8 mouse cellular contexts compared by ENCODE assay signal in genomic region chr12:73687077-73688035, GRCm38 (mm10).
DNase-seq lines count a peak whose midpoint lies in the region; ATAC-seq and TF ChIP-seq lines count a peak whose summit lies in the region.

No protein-coding gene starts in this region.

- TF ChIP-seq POLR2A in heart, adult 2 months (IDR thresholded peaks at IDR 0.05; ENCODE audit: insufficient read depth, low read depth, low read length), result 0 out of 2 replicates have a peak, but pooled peaks have one; percentile 11

- no peaks in the 10 kb centered on the region for H3K36me3 ChIP-seq in forebrain, postnatal 0 days (ENCODE audit: insufficient read depth)
- H3K36me3 ChIP-seq in forebrain, embryonic 10.5 days (replicated peaks), result no peaks in the 10 kb centered on the region
- H3K36me3 ChIP-seq in heart, adult 2 months (ENCODE audit: control insufficient read depth, insufficient read depth, low read length), result peaks cover 3% of the 10 kb centered on the region; the same call in 1 of the 2 replicates
- no peaks in the 10 kb centered on the region for H3K36me3 ChIP-seq in kidney, embryonic 16.5 days (ENCODE audit: insufficient read depth, low read length)

- H3K4me3 ChIP-seq in forebrain, postnatal 0 days (ENCODE audit: low read depth, low read length), result no peak overlapping the region
- no peak overlapping the region for H3K4me3 ChIP-seq in forebrain, embryonic 10.5 days
- no peak overlapping the region for H3K4me3 ChIP-seq in heart, adult 2 months
- H3K4me3 ChIP-seq in kidney, embryonic 16.5 days (ENCODE audit: low read length), result no peak overlapping the region

- H3K4me1 ChIP-seq in forebrain, postnatal 0 days (ENCODE audit: insufficient read depth), result no peaks in the 10 kb centered on the region
- H3K4me1 ChIP-seq in forebrain, embryonic 10.5 days, result peaks cover 13% of the 10 kb centered on the region
- H3K4me1 ChIP-seq in heart, adult 2 months (ENCODE audit: control insufficient read depth, insufficient read depth, low read length), result peaks cover 13% of the 10 kb centered on the region
- H3K4me1 ChIP-seq in kidney, embryonic 16.5 days (ENCODE audit: insufficient read depth, low read length), result no peaks in the 10 kb centered on the region; the same call in 1 of the 2 replicates

- intact Hi-C loops in heart, adult 2 months (cut with DNase I), result loop anchor here (2.0 to 5.0 kb wide), 3 partner anchors 17 to 103 kb away; partner anchors contain the start of gene Prkch

- no peaks in the 10 kb centered on the region for H3K9me3 ChIP-seq in forebrain, postnatal 0 days (ENCODE audit: low read length)
- H3K9me3 ChIP-seq in forebrain, embryonic 10.5 days, result no peaks in the 10 kb centered on the region
- H3K9me3 ChIP-seq in kidney, embryonic 16.5 days (ENCODE audit: low read length), result no peaks in the 10 kb centered on the region

- H3K79me2 ChIP-seq in heart, adult 2 months (replicated peaks; ENCODE audit: control insufficient read depth, insufficient read depth, low read length), result no peaks in the 10 kb centered on the region; the same call in 1 of the 2 replicates

- no peak for DNase-seq in forebrain, postnatal 0 days
- DNase-seq in forebrain, embryonic 10.5 days (ENCODE audit: extremely low spot score, low spot score), result no peak
- DNase-seq in adrenal gland, postnatal 36 days, result peak; percentile 64 to 81
- DNase-seq in heart, adult 2 months, result peak; percentile 79 to 86
- peak; percentile 37 to 43 for DNase-seq in thymus, postnatal 36 days
- no peak for DNase-seq in frontal cortex, postnatal 25 days (ENCODE audit: low spot score in 2 of 2)

- no peak for ATAC-seq in forebrain, postnatal 0 days
- peak; percentile 91 for ATAC-seq in kidney, embryonic 16.5 days (ENCODE audit: low FRiP score, low TSS enrichment)
- peak; percentile 81 for ATAC-seq in megakaryocyte, adult 5-6 weeks (ENCODE audit: poor library complexity, severe bottlenecking)

- H3K9ac ChIP-seq in forebrain, postnatal 0 days, result no peak overlapping the region
- no peak overlapping the region for H3K9ac ChIP-seq in heart, adult 2 months (ENCODE audit: low read depth, low read length)
- H3K9ac ChIP-seq in kidney, embryonic 16.5 days (replicated peaks; ENCODE audit: low read length), result no peak overlapping the region

- peak; percentile 36 for TF ChIP-seq CTCF in forebrain, postnatal 0 days (IDR thresholded peaks at IDR 0.05; ENCODE audit: low read depth)
- TF ChIP-seq CTCF in heart, adult 2 months (IDR thresholded peaks at IDR 0.05), result peak; percentile 88

- TF ChIP-seq EP300 in heart, adult 2 months (IDR thresholded peaks at IDR 0.05; ENCODE audit: insufficient read depth, low read depth, low read length), result peak; percentile 88

- H3K27ac ChIP-seq in forebrain, postnatal 0 days (ENCODE audit: low read depth, low read length), result no peak overlapping the region
- H3K27ac ChIP-seq in forebrain, embryonic 10.5 days, result no peak overlapping the region
- H3K27ac ChIP-seq in heart, adult 2 months, result peak overlapping the region; percentile 67
- peak overlapping the region; percentile 5 for H3K27ac ChIP-seq in kidney, embryonic 16.5 days (ENCODE audit: low read length)

- H3K27me3 ChIP-seq in forebrain, postnatal 0 days (ENCODE audit: insufficient read depth, low read length), result no peaks in the 10 kb centered on the region
- H3K27me3 ChIP-seq in forebrain, embryonic 10.5 days (ENCODE audit: poor library complexity, severe bottlenecking), result no peaks in the 10 kb centered on the region
- H3K27me3 ChIP-seq in heart, adult 2 months (ENCODE audit: control insufficient read depth, insufficient read depth, low read length), result no peaks in the 10 kb centered on the region
- no peaks in the 10 kb centered on the region for H3K27me3 ChIP-seq in kidney, embryonic 16.5 days (ENCODE audit: insufficient read depth, low read length)

- WGBS in forebrain, postnatal 0 days, result 78% methylated on average over 20 of the region's 20 CpGs
- WGBS in forebrain, embryonic 10.5 days, result 80% methylated on average over 20 of the region's 20 CpGs
- WGBS in heart, adult 2 months, result 40% methylated on average over 20 of the region's 20 CpGs
- 52% methylated on average over 20 of the region's 20 CpGs for WGBS in kidney, embryonic 16.5 days

- no peak overlapping the region for H3K4me2 ChIP-seq in forebrain, postnatal 0 days (ENCODE audit: low read depth)
- H3K4me2 ChIP-seq in kidney, embryonic 16.5 days (replicated peaks; ENCODE audit: low read depth, low read length), result no peak overlapping the region

Comparison
In these comparisons a context has a peak if more than half of its experiments do, and no peak if none do; other contexts are left out.
1. DNase-seq: peak in adrenal gland, postnatal 36 days (2 of 2), heart, adult 2 months (2 of 2) and thymus, postnatal 36 days (2 of 2); none in forebrain, postnatal 0 days (single experiment), forebrain, embryonic 10.5 days (single experiment) and frontal cortex, postnatal 25 days (0 of 2).
2. H3K27ac ChIP-seq: peak in heart, adult 2 months (single experiment) and kidney, embryonic 16.5 days (single experiment); none in forebrain, postnatal 0 days (single experiment) and forebrain, embryonic 10.5 days (single experiment).